Mouse (Mus musculus) myocyte (in vitro differentiated cells): Measurements from ENCODE around the gene Nbas. TPM values are rescaled to one million over a fixed set of nuclear protein-coding genes. Genes with fewer than 3 reads are reported as not detected.

ENCODE experiments used
- H3K27me3 ChIP-seq: one replicate; pipeline ENCODE4 v1.6.1; 2011; ENCODE audit not compliant: control insufficient read depth, insufficient read depth, insufficient read length
- H3K36me3 ChIP-seq: one replicate; pipeline ENCODE4 v1.6.1; 2011; ENCODE audit not compliant: control insufficient read depth, insufficient read depth
- H3K4me2 ChIP-seq: one replicate; pipeline ENCODE4 v1.6.1; 2011; ENCODE audit warnings: low read depth, control low read depth
- H3K4me3 ChIP-seq: one replicate; pipeline ENCODE4 v1.5.1; 2011; ENCODE audit warnings: mild to moderate bottlenecking, control low read depth, moderate library complexity
- H3K79me2 ChIP-seq: one replicate; pipeline ENCODE4 v1.6.1; 2011; ENCODE audit not compliant: control insufficient read depth, insufficient read depth
- H3ac ChIP-seq: one replicate; pipeline ENCODE4 v1.6.1; 2011; ENCODE audit not compliant: control insufficient read depth, insufficient read length
- CEBPB ChIP-seq: IDR thresholded peaks from 2 replicates; pipeline ENCODE4 v1.6.1; 2011; ENCODE audit warnings: mild to moderate bottlenecking, moderate library complexity; ENCODE audit not compliant: poor library complexity, insufficient read depth, severe bottlenecking
- E2F4 ChIP-seq: IDR thresholded peaks from one replicate; pipeline ENCODE4 v1.6.1; 2011; ENCODE audit warnings: mild to moderate bottlenecking, control low read depth, moderate library complexity; ENCODE audit not compliant: insufficient read depth
- MAX ChIP-seq: IDR thresholded peaks from one replicate; pipeline ENCODE4 v1.6.1; 2011; ENCODE audit warnings: low read depth, mild to moderate bottlenecking, control low read depth
- MYOD1 ChIP-seq, 3 experiments: IDR thresholded peaks; one replicate each; pipeline ENCODE4 v1.6.1; 2011; ENCODE audit warnings: control low read depth in 2 of 3, low read depth in 2 of 3, mild to moderate bottlenecking in 2 of 3, moderate library complexity in 1 of 3; ENCODE audit not compliant: insufficient read length in 2 of 3, control insufficient read depth in 1 of 3
- MYOG ChIP-seq, 3 experiments: IDR thresholded peaks; one replicate each; pipeline ENCODE4 v1.6.1; 2011; ENCODE audit warnings: control low read depth in 2 of 3, low read depth in 2 of 3, mild to moderate bottlenecking in 2 of 3; ENCODE audit not compliant: insufficient read length in 2 of 3, control insufficient read depth in 1 of 3, insufficient read depth in 1 of 3
- POLR2A ChIP-seq: IDR thresholded peaks from one replicate; pipeline ENCODE4 v1.6.1; 2011; ENCODE audit warnings: low read depth, mild to moderate bottlenecking, control low read depth, moderate library complexity; ENCODE audit not compliant: insufficient read length
- POLR2AphosphoS2 ChIP-seq: IDR thresholded peaks from one replicate; pipeline ENCODE4 v1.6.1; 2011; ENCODE audit warnings: low read depth, control low read depth; ENCODE audit not compliant: insufficient read length
- REST ChIP-seq: IDR thresholded peaks from one replicate; pipeline ENCODE4 v1.6.1; 2011; ENCODE audit warnings: mild to moderate bottlenecking, control low read depth, moderate library complexity; ENCODE audit not compliant: insufficient read depth, insufficient read length
- SRF ChIP-seq: IDR thresholded peaks from one replicate; pipeline ENCODE4 v1.6.1; 2011; ENCODE audit warnings: low read depth; ENCODE audit not compliant: control insufficient read depth, insufficient read length
- TCF12 ChIP-seq: IDR thresholded peaks from one replicate; pipeline ENCODE4 v1.6.1; 2011; ENCODE audit warnings: mild to moderate bottlenecking, control low read depth; ENCODE audit not compliant: poor library complexity, insufficient read depth, severe bottlenecking
- TCF3 ChIP-seq: IDR thresholded peaks from one replicate; pipeline ENCODE4 v1.6.1; 2011; ENCODE audit warnings: low read depth, control low read depth; ENCODE audit not compliant: insufficient read length
- USF1 ChIP-seq: IDR thresholded peaks from one replicate; pipeline ENCODE4 v1.6.1; 2011; ENCODE audit warnings: low read depth, mild to moderate bottlenecking, control low read depth, moderate library complexity
- polyA plus RNA-seq: library from polyadenylated mRNA; unstranded; fragments of >200 nt; fragmentation: generic; extraction: Trizol; gene quantifications from one replicate; pipeline ENCODE4 v1.2.1, GENCODE M21; 2012; ENCODE audit warnings: missing spikeins

Nbas gene
- polyA plus RNA-seq, 1 experiment, result 14.5 TPM

- peaks cover 10% of the 10 kb centered on the region for H3K36me3 ChIP-seq
- TF ChIP-seq TCF12, result no peak
- no peak for TF ChIP-seq MYOG (IDR thresholded peaks at IDR 0.05; ENCODE audit: control insufficient read depth in 1 of 3, insufficient read depth in 1 of 3, insufficient read length in 2 of 3, low read depth in 2 of 3)
- no peak for TF ChIP-seq POLR2A
- TF ChIP-seq MAX, result no peak
- no peak for TF ChIP-seq E2F4
- no peak for TF ChIP-seq SRF
- TF ChIP-seq REST, result no peak
- no peak for TF ChIP-seq MYOD1 (IDR thresholded peaks at IDR 0.05; ENCODE audit: control insufficient read depth in 1 of 3, insufficient read length in 2 of 3, low read depth in 2 of 3)
- no peak for TF ChIP-seq TCF3
- no peak for TF ChIP-seq USF1
- no peak for TF ChIP-seq CEBPB
- no peak for TF ChIP-seq POLR2AphosphoS2
- H3ac ChIP-seq, result no peak overlapping the region
Observed at GRCm38 (mm10) chr12:13497211-13497610, 228.3 kb downstream of the Nbas start.

GRCm38 (mm10) chr12:13499237-13499889 is 230.4 kb downstream of the Nbas start:
- Histone ChIP-seq H3ac (no peak overlapping the region), H3K4me2 (no peak overlapping the region), H3K27me3 (no peaks in the 10 kb centered on the region), H3K79me2 (no peaks in the 10 kb centered on the region), H3K4me3 (no peak overlapping the region), H3K36me3 (no peaks in the 10 kb centered on the region)
- TF ChIP-seq E2F4 (no peak), TCF12 (no peak), TCF3 (no peak), MYOD1 (IDR thresholded peaks at IDR 0.05; ENCODE audit: control insufficient read depth in 1 of 3, insufficient read length in 2 of 3, low read depth in 2 of 3) (no peak), POLR2AphosphoS2 (no peak), CEBPB (no peak), POLR2A (no peak), MAX (no peak), MYOG (IDR thresholded peaks at IDR 0.05; ENCODE audit: control insufficient read depth in 1 of 3, insufficient read depth in 1 of 3, insufficient read length in 2 of 3, low read depth in 2 of 3) (no peak), USF1 (no peak), REST (no peak), SRF (no peak)

More at GRCm38 (mm10) chr12:13497211-13497610, 228.3 kb downstream of the Nbas start:
- Histone ChIP-seq H3K79me2 (no peaks in the 10 kb centered on the region), H3K27me3 (no peaks in the 10 kb centered on the region), H3K4me2 (no peak overlapping the region), H3K4me3 (no peak overlapping the region)

- TF ChIP-seq TCF3, result no peak
- TF ChIP-seq MYOG (IDR thresholded peaks at IDR 0.05; ENCODE audit: control insufficient read depth in 1 of 3, insufficient read depth in 1 of 3, insufficient read length in 2 of 3, low read depth in 2 of 3), result no peak
- no peaks in the 10 kb centered on the region for H3K79me2 ChIP-seq
- H3K36me3 ChIP-seq, result no peaks in the 10 kb centered on the region
- H3K4me3 ChIP-seq, result no peak overlapping the region
- no peak overlapping the region for H3K4me2 ChIP-seq
- no peak overlapping the region for H3ac ChIP-seq
- no peaks in the 10 kb centered on the region for H3K27me3 ChIP-seq
Observed at GRCm38 (mm10) chr12:13500191-13500590, 231.3 kb downstream of the Nbas start.

- no peak overlapping the region for H3ac ChIP-seq
- TF ChIP-seq SRF (no peak), MYOD1 (IDR thresholded peaks at IDR 0.05; ENCODE audit: control insufficient read depth in 1 of 3, insufficient read length in 2 of 3, low read depth in 2 of 3) (no peak), POLR2AphosphoS2 (no peak), TCF3 (no peak), POLR2A (no peak), CEBPB (no peak), E2F4 (no peak), REST (no peak), MYOG (IDR thresholded peaks at IDR 0.05; ENCODE audit: control insufficient read depth in 1 of 3, insufficient read depth in 1 of 3, insufficient read length in 2 of 3, low read depth in 2 of 3) (no peak)
- no peaks in the 10 kb centered on the region for H3K79me2 ChIP-seq
- no peaks in the 10 kb centered on the region for H3K27me3 ChIP-seq
- no peak overlapping the region for H3K4me2 ChIP-seq
- no peak overlapping the region for H3K4me3 ChIP-seq
- no peaks in the 10 kb centered on the region for H3K36me3 ChIP-seq
Observed at GRCm38 (mm10) chr12:13504771-13505444, 236.0 kb downstream of the Nbas start.

GRCm38 (mm10) chr12:13518082-13518481 is 249.1 kb downstream of the Nbas start:
- no peak for TF ChIP-seq CEBPB
- no peak overlapping the region for H3ac ChIP-seq
- H3K36me3 ChIP-seq, result peaks cover 1% of the 10 kb centered on the region
- no peak overlapping the region for H3K4me3 ChIP-seq
- H3K79me2 ChIP-seq, result no peaks in the 10 kb centered on the region
- peak overlapping the region; percentile 2 for H3K4me2 ChIP-seq
- no peaks in the 10 kb centered on the region for H3K27me3 ChIP-seq
